Mouse (Mus musculus): ENCODE data around the gene Gm10681. TPM values are rescaled to one million over a fixed set of nuclear protein-coding genes. Genes with fewer than 3 reads are reported as not detected.
"Not testable (repeated sequence)": the region's sequence is repeated elsewhere in the genome, so short reads cannot be mapped to it uniquely, and the experiment has no call there.

Gm10681 gene
- total RNA-seq, 4 experiments from 2014 or later = not detected

DNA sequence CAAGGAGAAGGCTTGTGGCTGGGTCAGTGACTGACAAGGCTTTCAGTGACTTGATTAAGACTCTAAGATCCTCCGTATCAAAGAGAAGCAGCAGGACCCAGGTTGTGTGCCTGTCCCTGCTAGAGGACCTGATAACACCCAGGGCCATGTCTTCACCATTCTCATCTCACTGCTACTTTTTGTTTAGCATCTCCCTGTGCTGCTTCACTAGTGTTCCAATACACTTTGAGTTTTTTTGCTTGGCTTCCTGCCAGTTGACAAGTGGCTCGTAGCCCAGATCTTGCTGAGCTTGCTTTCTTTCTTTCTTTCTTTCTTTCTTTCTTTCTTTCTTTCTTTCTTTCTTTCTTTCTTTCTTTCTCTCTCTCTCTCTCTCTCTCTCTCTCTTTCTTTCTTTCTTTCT lies 65.8 kb downstream of the Gm10681 start:
- not testable (repeated sequence) for DNase-seq (ENCODE audit: low spot score in 2 of 2)

GRCm38 (mm10) chr3:98510414-98510813 lies 78.2 kb downstream of the Gm10681 start, which contains the start of gene Hsd3b4:
TSS of gene Hsd3b4 (minus strand) at chr3:98510514.
- DNase-seq (ENCODE audit: low spot score in 2 of 2) = not testable (repeated sequence)

- not testable (repeated sequence) for DNase-seq (ENCODE audit: low spot score in 2 of 2)
Observed at GRCm38 (mm10) chr3:98507229-98507628, 81.4 kb downstream of the Gm10681 start.

Other genes with a start within 250 kb of the Gm10681 start
- 10 to 100 TPM; 63.1 to 66.4 (median 64.7) TPM for gene Phgdh, start 248.8 kb downstream of the Gm10681 start, total RNA-seq (2022)
- 10 to 100 TPM; 26.9 to 30.8 (median 27.6) TPM for gene Zfp697, start 206.3 kb downstream of the Gm10681 start, total RNA-seq (2022)
- not detected for gene Gm4450, start 131.7 kb downstream of the Gm10681 start, total RNA-seq (2022)
- not detected for gene Hsd3b4, start 78.3 kb downstream of the Gm10681 start, total RNA-seq (2022)
- gene Hsd3b5, start 41.4 kb upstream of the Gm10681 start, total RNA-seq (2022) = not detected
- not detected for gene Hsd3b2, start 135.7 kb upstream of the Gm10681 start, total RNA-seq (2022)
- not detected for gene Hsd3b3, start 174.3 kb upstream of the Gm10681 start, total RNA-seq (2022)
- not detected for gene Hsd3b6, start 225.6 kb upstream of the Gm10681 start, total RNA-seq (2022)

All from left cerebral cortex, adult 8-10 months (tissue).